Mouse (Mus musculus) kidney, embryonic 14.5 days (tissue): Measurements from ENCODE around the gene Garnl3. TPM values are rescaled to one million over a fixed set of nuclear protein-coding genes. Genes with fewer than 3 reads are reported as not detected.

ENCODE experiments used
- ATAC-seq: fragments of 200-750 bp; cut with Nextera tagmentation; 2 replicates; pipeline ENCODE4 v1.8.0; 2017; ENCODE audit warnings: moderate number of reproducible peaks, mild to moderate bottlenecking, moderate TSS enrichment, moderate library complexity; ENCODE audit not compliant: low FRiP score, low TSS enrichment
- H3K27ac ChIP-seq: fragments of 300-500 bp; sonication (generic); 2 replicates; pipeline ENCODE4 v1.5.1; 2014; ENCODE audit warnings: low read depth, mild to moderate bottlenecking, low read length, moderate library complexity, mixed read lengths
- H3K27me3 ChIP-seq: fragments of 300-500 bp; sonication (generic); 2 replicates; pipeline ENCODE4 v1.6.1; 2014; ENCODE audit warnings: mild to moderate bottlenecking, low read length; ENCODE audit not compliant: control insufficient read depth, insufficient read depth
- H3K36me3 ChIP-seq: fragments of 300-500 bp; sonication (generic); 2 replicates; pipeline ENCODE4 v1.6.1; 2014; ENCODE audit warnings: low read length, mixed read lengths; ENCODE audit not compliant: control insufficient read depth, insufficient read depth
- H3K4me1 ChIP-seq: fragments of 300-500 bp; sonication (generic); 2 replicates; pipeline ENCODE4 v1.6.1; 2014; ENCODE audit warnings: low read length, mixed read lengths; ENCODE audit not compliant: control insufficient read depth, insufficient read depth
- H3K4me2 ChIP-seq: fragments of 300-500 bp; sonication (generic); replicated peaks from 2 replicates; pipeline ENCODE4 v1.6.1; 2014; ENCODE audit warnings: low read depth, mild to moderate bottlenecking, low read length
- H3K4me3 ChIP-seq: fragments of 300-500 bp; sonication (generic); 2 replicates; pipeline ENCODE4 v1.5.1; 2014; ENCODE audit warnings: mild to moderate bottlenecking, low read length
- H3K9ac ChIP-seq: fragments of 300-500 bp; sonication (generic); 2 replicates; pipeline ENCODE4 v1.6.1; 2014; ENCODE audit warnings: low read depth, mild to moderate bottlenecking, low read length, moderate library complexity
- H3K9me3 ChIP-seq: fragments of 300-500 bp; sonication (generic); 2 replicates; pipeline ENCODE4 v1.6.1; 2016; ENCODE audit warnings: low read length; ENCODE audit not compliant: control insufficient read depth
- WGBS: fragments of 180-500 bp; shearing (Covaris S2); extraction: QIAGEN DNeasy Blood & Tissue Kit; methylation state at CpG from one replicate; pipeline ENCODE4 v1.1.7; 2014; 5-methylcytosine and 5-hydroxymethylcytosine counted together
- polyA plus RNA-seq: library from polyadenylated mRNA; unstranded; fragments of >200 nt; fragmentation: Nextera tagmentation; extraction: Ambion mirVana; gene quantifications from 2 replicates; pipeline ENCODE4 v1.2.1, GENCODE M21; 2014

The Garnl3 gene
- polyA plus RNA-seq, 1 experiment from 2014 or later = 12.1 TPM

DNA sequence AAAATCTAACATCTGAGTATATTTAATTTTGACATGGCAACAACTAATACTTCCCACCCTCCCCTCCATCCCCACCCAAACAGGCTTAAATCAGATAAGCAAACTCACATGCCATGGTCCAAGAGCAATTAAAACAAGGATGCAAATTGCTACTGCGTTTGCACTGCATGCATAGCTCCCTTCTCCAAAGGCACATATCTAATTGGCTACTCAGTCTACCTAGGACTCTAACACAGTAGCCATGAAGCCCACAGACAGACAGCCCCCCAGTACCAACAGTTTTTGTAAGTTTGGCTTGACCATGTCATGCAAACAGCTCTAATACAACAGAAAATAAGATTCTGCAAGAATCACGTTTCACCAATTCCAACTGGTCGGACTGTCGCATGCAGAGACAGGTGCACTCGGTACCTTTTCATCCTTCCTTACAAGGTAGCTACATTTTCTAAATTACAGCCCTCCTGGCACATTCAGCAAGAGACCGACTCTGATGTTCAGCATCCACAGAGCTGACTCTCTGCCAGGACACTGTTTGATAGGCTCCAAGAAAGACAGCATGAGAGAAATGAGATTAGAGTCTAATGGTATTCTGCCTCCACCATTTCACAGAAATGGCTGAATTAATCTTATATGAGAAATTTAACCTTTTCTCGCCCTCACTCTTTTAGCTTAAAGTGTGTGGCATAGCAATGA, 44.6 kb downstream of the Garnl3 start:
- Histone ChIP-seq H3K27me3 (no peaks in the 10 kb centered on the region), H3K4me1 (no peaks in the 10 kb centered on the region), H3K9me3 (no peaks in the 10 kb centered on the region), H3K4me3 (no peak overlapping the region), H3K36me3 (no peaks in the 10 kb centered on the region), H3K9ac (no peak overlapping the region), H3K4me2 (no peak overlapping the region), H3K27ac (no peak overlapping the region)
- 80% methylated on average over 7 of the region's 7 CpGs for WGBS
- no peak for ATAC-seq

DNA sequence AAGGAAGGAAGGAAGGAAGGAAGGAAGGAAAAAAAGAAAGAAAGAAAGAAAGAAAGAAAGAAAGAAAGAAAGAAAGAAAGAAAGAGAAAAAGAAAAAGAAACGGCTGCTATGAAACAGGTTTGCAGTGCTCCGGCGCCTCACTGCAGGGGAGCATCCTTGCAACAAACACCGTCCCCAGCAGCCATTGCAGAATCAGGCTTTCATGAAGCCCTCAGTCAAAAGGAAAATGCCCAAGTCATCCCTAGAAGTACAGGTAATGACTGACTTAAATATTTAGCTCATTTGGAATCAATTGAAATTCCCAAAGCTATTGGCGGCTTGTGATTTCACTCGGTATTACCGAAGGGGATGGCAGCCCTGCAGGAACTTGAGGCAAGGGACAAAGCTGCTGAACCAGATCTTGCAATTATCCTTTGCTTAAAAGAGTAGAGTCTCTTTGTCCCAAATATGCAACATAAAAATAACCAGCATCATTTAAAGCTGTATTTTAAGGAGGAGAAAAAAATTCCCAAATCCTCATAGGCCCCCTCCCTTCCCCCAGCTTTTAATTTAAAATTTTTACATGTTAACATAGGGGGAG, 45.3 kb downstream of the Garnl3 start:
- Histone ChIP-seq H3K4me1 (no peaks in the 10 kb centered on the region), H3K27ac (no peak overlapping the region), H3K9ac (no peak overlapping the region), H3K9me3 (no peaks in the 10 kb centered on the region), H3K36me3 (no peaks in the 10 kb centered on the region), H3K4me3 (no peak overlapping the region), H3K27me3 (no peaks in the 10 kb centered on the region), H3K4me2 (no peak overlapping the region)
- no peak for ATAC-seq
- WGBS = 75% methylated on average over 7 of the region's 7 CpGs

DNA sequence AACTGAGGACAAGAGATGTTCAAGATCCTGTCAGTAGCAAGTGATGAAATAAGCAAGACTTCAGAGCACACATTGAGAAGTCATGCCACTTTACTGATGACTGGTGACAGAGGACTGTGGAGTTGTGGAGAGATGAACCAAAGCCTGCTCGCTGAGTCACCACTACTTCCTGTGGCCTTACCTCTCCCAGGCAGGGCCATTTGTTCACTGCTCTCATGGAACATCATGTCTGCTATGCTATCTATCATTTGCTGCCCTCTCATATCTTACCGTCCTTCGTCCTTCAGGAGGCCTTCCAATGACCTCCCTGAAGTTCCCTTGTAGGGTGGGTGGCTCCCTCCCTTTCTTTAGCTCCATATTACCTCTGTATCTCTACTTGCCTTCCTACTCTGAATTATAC, 47.2 kb downstream of the Garnl3 start:
- Histone ChIP-seq H3K4me1 (peaks cover 5% of the 10 kb centered on the region; the same call in 1 of the 2 replicates), H3K9me3 (no peaks in the 10 kb centered on the region)
- 89% methylated on average over 3 of the region's 3 CpGs for WGBS

DNA sequence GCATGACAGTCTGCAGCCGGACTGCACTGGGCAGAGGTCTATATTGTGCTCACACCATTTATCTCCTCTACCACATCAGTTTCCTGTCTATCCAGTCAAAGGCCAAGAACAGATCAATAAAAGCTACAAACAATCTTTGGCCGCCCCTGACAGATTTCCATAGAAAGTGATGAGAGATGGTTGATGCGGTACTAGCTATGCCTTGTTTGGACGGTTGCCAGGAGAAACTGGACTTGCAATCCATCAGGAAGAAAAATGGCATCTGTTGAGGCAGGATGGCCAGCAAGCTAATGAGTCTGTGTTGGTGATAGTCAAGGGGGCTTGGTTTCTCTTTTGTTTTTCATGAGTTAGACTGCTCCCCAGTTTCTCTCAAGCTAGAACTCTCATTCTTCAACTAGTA, 51.3 kb downstream of the Garnl3 start:
- Histone ChIP-seq H3K36me3 (no peaks in the 10 kb centered on the region), H3K4me3 (no peak overlapping the region), H3K9ac (no peak overlapping the region), H3K4me2 (no peak overlapping the region), H3K9me3 (no peaks in the 10 kb centered on the region), H3K27ac (no peak overlapping the region), H3K4me1 (peaks cover 5% of the 10 kb centered on the region; the same call in 1 of the 2 replicates), H3K27me3 (no peaks in the 10 kb centered on the region)
- WGBS = 55% methylated on average over 4 of the region's 4 CpGs
- no peak for ATAC-seq

More for the DNA sequence above, 47.2 kb downstream of the Garnl3 start:
- Histone ChIP-seq H3K27ac (no peak overlapping the region), H3K9ac (no peak overlapping the region), H3K27me3 (no peaks in the 10 kb centered on the region), H3K4me2 (no peak overlapping the region), H3K36me3 (no peaks in the 10 kb centered on the region), H3K4me3 (no peak overlapping the region)
- ATAC-seq = no peak

DNA sequence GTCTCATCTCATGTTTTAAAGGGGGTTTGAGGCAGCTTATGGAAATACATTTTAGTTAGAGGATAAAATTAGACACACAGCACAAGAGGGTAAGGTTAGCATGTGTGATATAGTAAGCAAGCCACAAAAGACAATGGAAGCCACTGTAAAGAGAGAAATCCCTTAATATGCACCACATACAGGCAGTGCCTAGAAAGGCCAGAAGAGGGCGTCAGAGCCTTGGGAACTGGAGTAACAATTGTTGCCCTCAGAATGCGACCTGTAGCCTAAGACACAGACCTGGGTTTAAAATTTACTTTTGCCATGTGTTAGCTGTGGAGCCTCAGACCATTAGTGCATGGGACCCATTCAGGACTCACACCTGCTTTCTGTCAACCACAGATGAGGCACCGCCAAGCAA, 54.2 kb downstream of the Garnl3 start:
- Histone ChIP-seq H3K36me3 (no peaks in the 10 kb centered on the region), H3K9me3 (no peaks in the 10 kb centered on the region), H3K4me1 (peaks cover 5% of the 10 kb centered on the region; the same call in 1 of the 2 replicates), H3K4me3 (no peak overlapping the region), H3K27ac (no peak overlapping the region), H3K9ac (no peak overlapping the region), H3K27me3 (no peaks in the 10 kb centered on the region), H3K4me2 (no peak overlapping the region)
- WGBS = 39% methylated on average over 3 of the region's 3 CpGs
- no peak for ATAC-seq

DNA sequence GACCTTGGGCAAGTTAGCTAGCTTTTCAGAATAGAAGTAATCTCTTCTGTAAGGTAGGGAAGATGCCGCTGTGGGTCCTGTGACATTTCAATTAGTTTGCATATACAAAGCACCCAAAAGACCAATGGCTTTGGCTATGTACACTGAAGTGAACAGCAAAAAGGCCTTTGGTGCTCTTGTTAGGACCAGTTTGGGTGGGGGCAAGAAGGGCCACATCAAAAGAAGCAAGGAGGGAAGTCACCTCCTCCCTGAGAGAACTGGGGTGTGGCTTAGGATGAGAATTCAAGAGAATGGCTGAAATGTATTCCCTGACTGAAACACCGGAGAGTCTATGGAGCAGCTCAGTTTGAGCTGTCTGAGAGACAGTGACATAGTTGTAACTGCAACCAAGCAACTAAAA, 56.5 kb downstream of the Garnl3 start:
- H3K4me1 ChIP-seq = no peaks in the 10 kb centered on the region; the same call in 1 of the 2 replicates
- no peak overlapping the region for H3K27ac ChIP-seq
- no peak for ATAC-seq
- 92% methylated on average over 2 of the region's 2 CpGs for WGBS
- no peak overlapping the region for H3K9ac ChIP-seq
- no peaks in the 10 kb centered on the region for H3K27me3 ChIP-seq
- H3K4me3 ChIP-seq = no peak overlapping the region
- H3K9me3 ChIP-seq = no peaks in the 10 kb centered on the region
- H3K36me3 ChIP-seq = no peaks in the 10 kb centered on the region
- H3K4me2 ChIP-seq = no peak overlapping the region

DNA sequence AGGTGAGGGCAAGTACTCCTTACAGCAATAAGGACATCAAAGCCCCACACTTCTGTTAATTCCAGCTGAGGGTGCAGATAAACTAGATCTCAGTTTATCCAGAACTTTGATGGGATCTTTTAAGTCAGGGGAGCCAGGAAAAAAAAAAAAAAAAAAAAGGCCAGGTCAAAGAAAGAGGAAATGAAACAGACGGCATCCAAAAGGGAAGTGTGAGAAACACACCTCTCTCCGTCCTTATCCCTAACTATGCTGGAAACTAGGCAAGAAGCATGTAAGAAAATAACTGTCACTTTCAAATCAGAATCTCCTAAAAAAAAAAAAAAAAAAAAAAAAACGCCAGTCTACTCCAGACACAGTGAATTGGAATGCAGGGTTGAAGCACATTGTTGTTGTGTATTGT, 57.3 kb downstream of the Garnl3 start:
- H3K27me3 ChIP-seq = no peaks in the 10 kb centered on the region
- no peak overlapping the region for H3K4me3 ChIP-seq
- H3K27ac ChIP-seq = no peak overlapping the region
- ATAC-seq = no peak
- no peaks in the 10 kb centered on the region for H3K4me1 ChIP-seq
- H3K9me3 ChIP-seq = no peaks in the 10 kb centered on the region
- WGBS = 63% methylated on average over 3 of the region's 3 CpGs
- H3K36me3 ChIP-seq = no peaks in the 10 kb centered on the region
- no peak overlapping the region for H3K9ac ChIP-seq
- H3K4me2 ChIP-seq = no peak overlapping the region

DNA sequence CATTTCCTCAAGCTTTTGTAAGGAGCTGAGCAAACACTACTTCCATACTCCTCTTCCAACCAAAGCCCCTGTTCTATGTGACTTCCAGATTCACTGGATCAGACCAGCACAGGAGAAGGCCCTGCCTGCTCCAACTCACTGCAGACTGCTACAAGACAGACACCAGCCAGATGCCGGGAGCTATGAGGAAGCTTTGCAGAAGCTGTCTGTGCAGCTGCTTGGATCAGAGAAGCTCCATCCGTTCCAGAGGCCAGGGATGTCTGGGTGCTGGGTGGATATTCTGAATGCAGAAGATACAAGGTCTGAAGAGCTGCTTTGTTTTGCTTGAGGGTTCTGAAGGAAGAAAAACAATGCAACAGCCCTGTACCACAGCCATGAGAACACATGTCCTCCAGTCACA, 59.1 kb downstream of the Garnl3 start:
- H3K36me3 ChIP-seq = no peaks in the 10 kb centered on the region
- no peak overlapping the region for H3K4me3 ChIP-seq
- no peaks in the 10 kb centered on the region for H3K27me3 ChIP-seq
- 66% methylated on average over 2 of the region's 2 CpGs for WGBS
- H3K27ac ChIP-seq = no peak overlapping the region
- H3K4me2 ChIP-seq = no peak overlapping the region
- ATAC-seq = no peak
- no peak overlapping the region for H3K9ac ChIP-seq
- no peaks in the 10 kb centered on the region for H3K9me3 ChIP-seq
- no peaks in the 10 kb centered on the region for H3K4me1 ChIP-seq

DNA sequence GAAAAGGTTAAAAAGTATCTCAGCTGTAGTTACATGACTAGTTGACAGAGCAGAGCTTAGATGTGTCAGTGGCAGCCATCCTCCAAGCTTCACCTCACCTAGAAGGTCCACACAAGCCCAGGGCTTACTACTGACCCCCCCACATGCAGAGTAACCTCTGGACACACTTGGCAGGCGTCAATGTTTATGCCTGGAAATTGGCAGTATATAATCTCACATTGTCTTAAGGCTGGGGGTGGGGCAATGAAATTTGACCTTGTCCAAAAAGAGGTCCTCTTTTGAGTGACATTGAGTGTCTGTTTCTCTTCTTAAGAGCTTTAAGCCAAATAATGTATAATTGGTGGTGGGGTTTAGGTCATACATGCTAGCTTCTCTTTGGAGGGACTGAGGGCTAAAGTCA, 65.8 kb downstream of the Garnl3 start:
- Histone ChIP-seq H3K9ac (no peak overlapping the region), H3K4me1 (no peaks in the 10 kb centered on the region), H3K27ac (no peak overlapping the region), H3K27me3 (no peaks in the 10 kb centered on the region), H3K4me3 (no peak overlapping the region), H3K36me3 (no peaks in the 10 kb centered on the region), H3K4me2 (no peak overlapping the region), H3K9me3 (no peaks in the 10 kb centered on the region)
- ATAC-seq = no peak
- WGBS = 69% methylated on average over 1 of the region's 1 CpGs
